Mouse (Mus musculus) right cerebral cortex, postnatal 25 days (tissue): ENCODE results near the gene Uvrag.

Source experiments
- DNase-seq: peaks from one replicate; pipeline ENCODE4 v3.0.0; 2022

Gene Uvrag

DNA sequence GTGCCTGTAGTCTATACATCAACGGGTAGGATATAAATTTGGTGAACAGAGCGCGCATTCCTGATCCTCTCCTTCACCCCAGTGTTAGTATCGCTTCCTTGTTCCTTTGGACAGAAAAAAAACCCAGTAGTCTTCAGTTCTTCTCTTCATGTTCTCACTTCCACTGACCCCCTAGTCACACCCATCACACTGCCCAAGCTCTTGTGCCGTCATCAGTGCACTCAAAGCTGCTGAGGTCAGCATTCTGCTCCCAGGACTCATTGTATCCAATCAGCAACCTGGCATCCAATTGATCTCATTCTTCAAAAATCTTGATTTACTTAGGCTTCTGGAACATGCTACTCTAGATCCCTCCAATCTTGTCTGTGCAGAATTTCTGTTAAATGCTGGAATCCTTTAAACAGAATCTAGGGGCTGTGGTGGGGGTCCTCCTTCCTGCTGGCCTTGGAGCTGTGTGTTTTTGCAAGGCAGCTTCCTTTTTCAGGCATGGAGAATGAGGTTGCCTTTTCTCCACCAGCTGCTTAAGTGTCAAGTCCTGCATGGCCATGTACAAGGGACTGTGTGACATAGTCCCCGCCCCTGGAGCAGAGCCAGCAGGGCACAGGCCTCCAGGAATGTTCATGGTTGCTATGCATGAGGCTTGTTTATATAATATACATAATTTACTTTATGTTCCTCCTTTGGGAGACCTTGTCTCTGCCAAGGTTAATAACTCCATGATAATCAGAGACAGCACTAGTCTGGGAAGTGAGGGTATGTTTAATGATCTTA lies 88.3 kb downstream of the Uvrag start:
- no peak for DNase-seq

DNA sequence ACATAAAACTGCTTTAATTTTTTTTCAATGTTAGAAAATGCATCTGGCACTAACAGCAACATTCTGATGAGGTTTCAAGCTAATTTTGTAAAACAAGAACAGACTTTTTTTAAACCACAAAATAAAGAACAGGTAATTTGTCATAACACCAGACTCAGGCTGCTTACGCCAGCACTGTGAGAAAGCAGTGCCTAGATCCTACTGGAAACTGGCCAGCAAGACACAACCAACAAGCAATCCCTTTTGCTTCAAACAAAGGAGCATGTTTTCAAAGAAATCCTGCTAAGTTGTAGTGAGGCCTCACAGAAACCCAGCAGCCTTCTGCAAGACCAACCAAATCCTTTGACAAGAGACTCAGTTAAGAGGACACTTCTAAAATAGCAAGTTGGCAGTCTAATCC lies 90.1 kb downstream of the Uvrag start:
- no peak for DNase-seq

DNA sequence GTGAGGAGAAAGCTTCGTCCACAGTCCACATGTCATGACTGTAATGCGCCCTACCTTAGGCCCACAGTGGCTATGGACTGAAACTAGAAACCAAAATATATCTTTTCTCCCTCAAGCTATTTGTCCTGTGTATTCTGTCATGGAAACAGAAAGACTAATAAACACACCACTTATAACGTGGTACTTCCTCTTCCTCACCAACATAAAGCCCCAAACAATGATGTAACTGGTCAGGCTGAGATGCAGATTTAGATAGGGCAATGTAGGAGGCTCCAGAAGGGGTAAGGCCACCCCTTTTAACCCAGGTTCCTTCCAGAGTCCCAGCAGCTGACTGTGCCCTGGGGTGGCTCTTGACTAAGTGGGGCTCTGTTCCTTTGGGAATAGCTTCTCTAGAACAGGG lies 91.0 kb downstream of the Uvrag start:
- no peak for DNase-seq

DNA sequence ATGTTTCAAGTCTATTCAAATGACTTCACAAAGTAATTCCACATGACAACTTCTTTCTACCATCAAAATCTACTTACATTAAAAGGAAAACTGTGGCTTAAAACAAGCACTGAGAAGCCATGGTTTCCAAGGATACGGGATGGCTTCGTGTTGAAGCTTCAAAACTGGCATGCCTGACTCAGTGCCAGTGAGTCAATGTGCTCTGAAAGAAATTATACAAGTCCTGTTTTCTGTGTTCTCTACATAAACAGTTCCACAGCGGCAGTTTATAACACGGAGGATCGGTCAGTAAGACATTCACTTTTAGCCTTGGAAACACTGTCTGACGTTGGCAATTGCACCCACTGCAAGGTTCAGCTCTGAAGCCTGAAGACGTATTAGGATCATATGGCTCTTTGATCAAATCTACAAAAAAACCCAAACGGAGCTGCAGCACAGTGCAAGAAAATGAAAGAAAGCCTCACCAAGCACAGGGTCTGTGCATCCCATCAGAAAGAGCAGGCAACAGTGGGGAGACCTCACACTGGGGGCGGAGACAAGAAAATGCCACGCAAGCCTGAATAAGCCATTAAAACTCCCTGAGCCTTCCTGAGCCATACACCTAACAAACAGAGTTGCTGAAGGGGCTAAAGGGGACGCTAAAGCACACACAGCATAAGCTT lies 94.3 kb downstream of the Uvrag start:
- DNase-seq = peak; percentile 26

DNA sequence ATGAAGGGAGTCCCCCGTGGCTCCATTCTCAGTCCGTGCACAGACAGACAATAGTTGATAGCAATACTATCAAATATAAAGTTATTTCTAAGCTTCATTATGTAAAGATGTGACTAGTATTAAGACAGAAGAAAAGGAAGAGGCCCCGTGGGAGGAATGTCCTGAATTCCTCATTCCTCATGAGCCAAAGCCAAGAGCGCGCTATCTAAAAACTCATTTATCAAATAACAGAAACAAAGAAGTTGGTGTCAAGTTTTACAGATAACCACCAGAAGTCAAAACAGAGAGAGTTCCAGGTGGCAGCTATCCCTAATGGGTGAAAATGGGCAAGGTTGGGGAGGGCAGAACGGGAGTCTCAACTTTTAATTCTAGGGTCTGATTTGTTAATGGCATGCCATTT lies 95.4 kb downstream of the Uvrag start:
- DNase-seq = no peak

DNA sequence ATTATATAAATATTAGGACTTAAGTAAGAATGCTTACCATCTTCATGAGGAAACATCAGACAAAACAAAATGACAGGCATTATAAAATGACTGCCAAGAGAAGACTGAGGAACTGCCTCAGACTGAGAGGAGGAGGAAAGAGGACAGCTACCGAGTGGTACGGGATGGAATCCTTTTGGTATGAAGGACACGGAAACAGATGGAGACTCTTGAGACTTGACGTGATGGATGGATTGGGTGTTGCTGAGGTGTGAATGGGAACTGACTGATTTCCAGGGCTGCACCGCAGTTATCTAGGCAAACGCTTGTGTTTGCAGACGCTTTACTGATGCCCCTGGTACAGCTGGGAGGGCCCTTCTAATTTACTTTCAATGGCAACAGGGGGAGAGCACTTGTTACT lies 97.0 kb downstream of the Uvrag start:
- DNase-seq = no peak

DNA sequence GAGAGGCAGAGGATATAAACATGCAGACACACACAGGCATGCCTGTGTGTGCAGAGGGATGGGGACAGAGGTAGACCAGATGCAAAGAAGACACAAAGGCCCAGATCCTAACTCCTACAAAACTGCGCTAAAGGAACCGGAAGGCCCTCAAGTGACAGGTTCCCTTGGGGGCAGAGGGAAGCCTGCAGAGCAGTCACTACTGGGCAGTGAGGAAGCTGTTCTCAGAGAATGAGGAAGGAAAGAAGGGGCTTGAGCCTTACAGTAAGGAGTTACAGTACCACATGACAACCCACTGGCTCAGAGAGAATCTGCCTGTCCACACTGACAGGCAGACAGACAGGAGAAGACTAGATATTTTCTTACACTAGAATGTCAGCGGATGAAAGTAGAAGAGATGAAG lies 97.6 kb downstream of the Uvrag start:
- DNase-seq = no peak

DNA sequence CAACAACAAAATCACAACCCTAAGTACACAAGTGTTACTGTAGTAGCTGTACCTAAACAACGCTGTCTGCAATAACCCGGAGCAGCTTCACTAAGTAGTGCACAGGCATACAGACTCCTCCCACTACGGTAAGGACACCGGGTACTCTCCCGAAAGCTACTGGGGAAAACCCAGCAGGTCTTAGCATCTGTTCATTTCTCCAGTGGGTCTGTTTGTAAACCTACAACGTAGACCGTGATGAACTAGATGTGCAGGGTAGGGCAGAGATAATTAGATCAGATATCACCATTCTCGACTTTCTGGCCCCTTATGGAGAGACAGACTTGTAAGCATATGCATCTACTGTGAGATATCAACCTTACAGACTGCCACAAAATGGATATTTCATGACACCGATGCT lies 99.1 kb downstream of the Uvrag start:
- no peak for DNase-seq

DNA sequence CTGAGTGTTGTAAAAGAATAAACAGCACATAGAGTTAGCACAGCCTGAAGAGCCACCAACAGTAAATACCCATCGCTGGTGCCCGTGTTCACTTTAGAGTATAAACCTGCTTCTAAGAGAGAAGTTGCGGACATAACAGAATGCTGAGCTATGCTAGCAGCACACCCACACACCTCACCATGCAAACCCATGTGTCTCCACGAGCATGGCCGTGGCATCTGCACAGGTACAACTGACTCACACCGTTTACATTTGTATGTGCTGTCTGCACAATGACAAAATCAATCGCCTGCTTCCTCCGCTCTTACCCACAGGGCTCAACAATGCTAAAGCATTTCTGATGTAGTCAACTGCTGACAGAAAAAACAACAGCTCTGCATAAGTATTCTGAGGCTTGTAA lies 101.0 kb downstream of the Uvrag start:
- peak; percentile 38 for DNase-seq

DNA sequence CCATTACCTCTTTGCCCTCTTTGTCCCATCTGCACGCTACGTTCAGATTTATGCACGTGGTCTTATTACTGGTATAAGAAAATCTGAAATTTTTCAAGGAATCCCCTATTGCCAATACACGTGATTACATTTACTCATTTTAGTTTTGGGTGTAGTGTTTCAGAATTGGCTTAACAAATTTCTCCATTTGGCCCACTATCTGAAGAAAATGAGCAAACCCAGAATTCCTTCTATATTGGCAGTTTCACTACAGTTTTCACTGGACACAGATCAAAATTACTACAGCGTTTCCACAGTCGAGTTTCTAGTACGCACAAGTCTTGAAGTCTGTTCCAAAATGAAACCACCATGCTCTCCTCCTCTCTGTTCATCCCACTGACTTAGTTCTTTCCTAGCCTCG lies 104.7 kb downstream of the Uvrag start:
- DNase-seq = no peak

DNA sequence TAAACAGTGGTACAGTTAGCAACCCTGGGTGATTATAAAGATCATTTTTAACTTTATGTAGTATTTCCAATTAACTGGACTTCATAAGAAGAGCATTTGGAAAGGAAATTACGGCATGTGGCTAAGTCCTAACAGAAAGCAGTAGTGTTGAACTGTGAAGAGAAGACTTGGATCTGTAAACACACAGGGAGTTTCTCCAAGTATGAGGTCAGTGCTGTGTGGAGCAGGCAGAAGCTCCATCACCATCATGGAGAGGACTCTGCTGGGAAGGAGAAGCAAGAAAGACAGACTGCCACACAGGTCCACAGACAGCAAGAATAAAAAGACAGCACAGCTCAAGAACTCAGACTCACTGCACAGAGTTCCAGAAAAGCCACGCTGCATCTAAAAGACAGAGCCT lies 106.0 kb downstream of the Uvrag start:
- no peak for DNase-seq

DNA sequence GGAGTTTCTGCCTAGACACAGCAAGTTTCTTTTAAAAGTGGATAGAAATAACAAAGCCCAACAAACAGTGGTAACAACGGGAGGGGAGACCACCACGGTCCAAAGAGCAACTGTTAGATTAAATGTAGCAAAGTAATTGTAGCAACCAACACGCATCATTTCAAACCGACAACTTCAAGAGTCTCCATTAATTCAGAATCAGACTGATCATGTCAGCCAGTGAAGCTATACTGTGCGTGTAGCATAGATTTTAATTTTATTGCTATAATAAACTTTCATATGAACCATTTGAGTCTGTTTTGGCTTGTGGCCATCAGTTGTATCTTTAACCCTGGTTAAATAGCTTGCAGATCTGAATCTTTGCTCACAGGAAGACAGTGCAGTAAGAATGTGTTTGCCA lies 107.1 kb downstream of the Uvrag start:
- DNase-seq = no peak

DNA sequence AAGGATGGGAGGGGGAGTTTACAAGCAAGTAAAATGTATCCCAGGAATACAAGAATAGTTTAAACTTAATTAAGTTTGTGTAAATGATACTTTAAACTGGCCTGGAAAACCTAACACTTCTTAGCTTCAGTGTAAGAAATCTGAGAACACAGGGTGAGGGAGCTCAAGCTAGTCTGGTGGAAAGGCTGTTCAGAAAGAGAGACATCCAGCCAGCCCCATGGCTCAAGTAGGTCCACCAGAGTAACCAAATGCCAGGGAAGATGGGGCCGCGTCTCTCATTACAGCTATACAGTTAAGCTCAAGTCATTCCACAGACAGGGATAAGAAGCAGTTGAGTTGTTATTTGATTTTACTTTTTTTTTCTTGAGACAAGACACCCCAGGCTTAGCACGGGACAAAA lies 107.6 kb downstream of the Uvrag start:
- no peak for DNase-seq

DNA sequence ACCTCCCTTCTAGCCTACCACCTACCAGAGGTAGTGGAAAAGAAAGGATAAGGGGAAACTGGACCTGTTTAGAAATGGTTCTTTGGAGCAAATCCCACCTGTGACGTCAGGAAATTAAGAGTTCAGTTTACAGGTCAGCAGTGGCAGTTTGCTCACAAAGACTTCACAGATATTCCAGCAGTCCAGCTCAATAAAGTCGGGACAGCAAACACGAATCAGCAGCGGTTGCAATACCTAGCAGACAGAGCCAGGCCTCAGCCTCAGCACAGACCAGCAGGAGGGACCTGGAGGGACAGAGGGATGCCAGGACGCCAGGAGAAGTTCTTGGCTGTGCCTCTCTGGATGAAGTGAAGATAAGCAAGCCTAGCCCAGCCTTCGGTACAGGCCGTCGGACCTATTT lies 108.9 kb downstream of the Uvrag start:
- no peak for DNase-seq

DNA sequence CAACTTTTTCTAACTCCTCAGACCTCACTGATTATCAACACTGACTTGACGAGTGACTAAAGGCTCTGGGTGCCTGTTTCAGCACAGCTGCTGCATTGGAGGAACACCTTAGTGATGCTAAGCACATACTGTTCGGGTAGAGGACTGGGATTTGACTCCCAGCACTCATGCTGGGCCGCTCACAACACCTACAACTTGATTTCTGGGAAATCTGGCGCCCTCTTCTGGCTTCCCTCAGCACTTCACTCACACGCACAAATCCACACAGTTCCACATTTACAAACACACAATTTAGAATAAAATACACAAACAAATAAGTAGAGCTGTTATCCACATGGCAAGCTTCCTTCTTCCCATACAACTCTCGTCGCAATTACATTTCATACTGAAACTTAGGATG lies 112.8 kb downstream of the Uvrag start:
- no peak for DNase-seq

DNA sequence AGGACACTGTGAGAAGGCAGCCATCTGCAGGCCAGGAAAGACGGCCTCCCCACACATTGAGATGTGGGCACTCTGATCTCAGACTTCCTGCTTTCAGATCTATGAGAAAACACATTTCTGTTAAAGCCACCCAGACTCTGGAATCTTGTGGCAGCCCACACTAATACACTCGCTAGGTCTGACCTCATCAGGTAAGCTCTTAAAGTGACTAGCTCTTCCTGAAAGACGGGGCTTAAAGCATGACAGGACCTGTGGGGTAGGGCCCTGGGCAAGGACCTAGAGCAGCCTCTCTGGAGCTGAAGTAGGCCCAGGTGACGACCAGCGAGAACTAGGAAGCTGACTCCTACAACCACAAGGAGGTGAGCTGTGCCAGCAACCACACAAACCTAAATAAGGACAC lies 113.8 kb downstream of the Uvrag start:
- DNase-seq = no peak

DNA sequence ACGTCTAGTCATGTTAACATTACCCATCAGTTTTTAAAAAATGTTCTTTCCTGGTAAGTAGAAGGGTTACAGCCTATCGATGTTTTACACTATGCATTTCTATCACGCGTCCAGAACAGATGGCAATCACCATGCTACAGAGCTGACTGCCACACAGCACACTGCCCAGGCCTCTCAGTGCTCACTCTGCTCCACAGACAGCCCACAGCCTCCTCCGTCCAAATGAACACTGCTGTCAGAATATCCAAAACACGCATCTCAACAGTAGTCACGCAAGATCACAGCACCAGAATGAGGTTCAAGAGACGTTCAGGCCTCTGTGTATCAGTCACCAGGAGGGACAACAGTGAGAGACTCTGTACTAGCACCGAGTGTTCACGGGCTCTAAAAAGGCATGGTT lies 115.0 kb downstream of the Uvrag start:
- no peak for DNase-seq

DNA sequence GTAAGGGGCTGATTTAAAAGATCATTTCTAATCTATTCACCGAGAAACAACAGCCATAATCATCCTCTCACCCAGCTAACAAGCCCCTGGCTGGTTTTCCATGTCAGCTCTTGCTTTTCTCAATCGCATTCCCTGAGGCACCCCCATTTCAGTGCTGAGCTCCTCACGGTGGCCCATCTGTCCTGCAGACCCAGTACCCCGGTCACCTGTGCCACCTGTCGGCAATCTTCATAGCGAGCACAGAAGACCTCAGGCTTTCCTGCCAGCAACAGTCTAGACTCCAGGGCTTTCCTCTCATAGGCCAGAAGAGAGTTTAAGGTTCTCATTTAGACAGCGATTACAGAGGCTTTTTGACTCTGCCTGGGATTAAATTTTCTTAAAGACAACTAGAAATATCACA lies 115.7 kb downstream of the Uvrag start:
- DNase-seq = no peak

DNA sequence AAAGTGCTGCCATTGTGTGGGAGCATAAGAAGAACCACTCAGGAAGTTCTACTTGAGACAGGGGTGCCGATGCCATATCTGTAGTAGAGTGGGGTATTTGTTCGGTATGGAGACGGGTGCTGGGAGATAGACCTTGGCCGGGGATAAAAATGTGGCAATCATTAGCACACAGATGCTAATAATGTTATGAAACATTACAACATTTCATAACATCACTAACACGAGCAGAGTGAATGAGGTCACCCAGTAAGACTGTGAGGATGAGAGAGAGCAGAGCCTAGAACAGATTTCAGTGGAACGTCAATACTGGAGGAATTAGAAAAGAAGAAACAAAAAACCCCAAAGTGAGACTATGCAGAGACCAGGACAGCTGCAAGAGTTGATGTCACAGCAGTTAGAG lies 116.2 kb downstream of the Uvrag start:
- no peak for DNase-seq

DNA sequence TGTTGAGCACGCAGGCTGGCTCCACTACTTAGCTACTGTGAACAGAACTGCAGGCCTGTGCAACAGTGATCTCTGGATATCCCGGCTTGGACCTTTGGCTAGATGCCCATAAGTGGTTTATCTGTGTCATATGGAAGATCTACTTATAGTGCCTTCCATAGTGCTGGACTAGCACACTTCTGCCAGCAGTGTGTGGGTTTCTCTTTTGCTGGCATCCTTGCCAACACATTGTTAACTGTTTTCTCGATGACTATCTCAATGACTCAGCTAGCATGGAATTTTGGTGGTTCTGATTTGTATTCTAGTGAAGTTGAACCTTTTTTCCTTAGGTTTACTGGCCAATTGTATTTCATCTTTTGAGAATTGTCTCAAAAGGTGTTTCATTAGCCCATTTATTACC lies 117.0 kb downstream of the Uvrag start:
- DNase-seq = peak; percentile 23

DNA sequence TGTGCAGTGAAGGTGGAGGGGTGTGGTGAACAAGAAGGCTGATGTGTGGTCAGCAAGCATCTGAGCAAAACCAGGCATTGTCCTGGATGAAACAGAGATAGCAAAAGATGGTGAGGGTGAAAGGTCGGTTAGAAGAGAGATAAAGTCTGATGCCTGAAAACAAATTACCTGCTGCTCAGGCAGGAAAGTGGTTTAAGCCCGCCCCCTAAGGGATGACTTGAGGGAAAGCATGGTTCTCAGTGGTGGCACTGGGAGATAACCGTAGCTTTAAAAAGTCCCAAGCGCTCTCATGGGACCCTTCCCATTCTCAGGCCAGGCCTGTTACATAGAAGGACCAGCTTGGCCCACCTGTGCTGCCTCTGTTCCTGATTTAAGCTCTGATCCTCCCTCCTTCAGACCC lies 119.7 kb downstream of the Uvrag start:
- no peak for DNase-seq

DNA sequence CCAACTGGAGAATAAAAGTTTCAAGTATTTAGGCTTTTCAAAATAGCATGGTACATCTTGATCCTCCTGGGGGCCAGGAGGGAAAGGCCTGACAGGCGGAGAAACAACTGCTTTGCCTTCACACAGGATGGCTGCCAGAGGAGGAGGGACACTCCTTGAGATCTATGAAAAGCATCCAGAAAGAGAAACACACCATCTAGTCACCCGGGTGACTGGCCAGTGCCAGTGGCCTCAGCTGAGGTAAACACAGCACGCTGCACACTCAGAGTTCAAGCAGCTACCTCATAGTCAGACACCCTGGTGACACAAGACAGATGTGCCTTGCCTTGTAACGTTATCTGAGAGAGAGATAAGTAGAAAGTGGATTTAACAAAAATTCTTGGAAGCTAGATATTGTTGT lies 120.6 kb downstream of the Uvrag start:
- no peak for DNase-seq

DNA sequence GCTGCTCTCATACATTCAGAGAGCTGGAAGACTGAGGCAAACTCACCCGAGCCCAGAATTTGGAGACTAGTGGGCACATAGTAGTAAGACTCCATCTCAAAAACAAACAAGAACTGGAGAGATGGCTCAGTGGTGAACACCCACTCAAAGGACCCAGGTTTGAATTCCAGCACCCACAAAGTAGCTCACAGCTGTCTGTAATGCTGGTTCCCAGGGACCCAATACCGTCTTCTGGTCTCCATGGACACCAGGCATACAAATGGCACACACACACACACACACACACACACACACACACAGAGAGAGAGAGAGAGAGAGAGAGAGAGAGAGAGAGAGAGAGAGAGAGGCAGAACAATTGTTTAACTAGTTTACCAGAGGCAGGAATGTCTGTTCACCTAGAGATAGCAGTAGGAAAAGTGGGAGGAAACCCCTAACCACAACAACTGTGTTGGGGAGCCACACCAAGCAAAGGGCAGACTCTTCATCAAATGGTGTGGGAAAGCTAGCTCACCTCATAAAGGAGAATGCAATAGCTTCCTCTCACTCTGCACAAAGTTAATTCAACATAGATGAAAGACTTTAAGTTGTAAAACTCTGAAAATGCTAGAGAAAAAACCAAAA lies 123.6 kb downstream of the Uvrag start:
- DNase-seq = no peak

DNA sequence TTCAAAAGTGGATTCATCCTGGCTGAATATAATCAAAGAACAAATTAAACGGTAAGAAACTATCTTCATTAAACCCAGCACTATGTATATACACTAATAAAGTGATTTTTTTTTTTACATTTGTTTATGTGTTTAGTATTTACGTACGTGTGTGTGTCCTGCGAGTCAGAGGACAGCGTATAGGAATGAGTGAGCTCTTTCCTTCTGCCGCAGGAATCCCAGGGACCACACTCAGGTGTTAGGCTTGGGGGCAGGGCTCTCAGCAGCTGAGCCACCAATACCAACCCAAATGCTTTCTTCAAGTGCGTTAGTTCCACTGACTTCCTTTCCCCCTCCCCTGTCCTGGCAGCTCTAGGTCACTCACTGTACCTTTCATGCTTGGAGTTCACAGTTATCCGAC lies 125.0 kb downstream of the Uvrag start:
- no peak for DNase-seq

DNA sequence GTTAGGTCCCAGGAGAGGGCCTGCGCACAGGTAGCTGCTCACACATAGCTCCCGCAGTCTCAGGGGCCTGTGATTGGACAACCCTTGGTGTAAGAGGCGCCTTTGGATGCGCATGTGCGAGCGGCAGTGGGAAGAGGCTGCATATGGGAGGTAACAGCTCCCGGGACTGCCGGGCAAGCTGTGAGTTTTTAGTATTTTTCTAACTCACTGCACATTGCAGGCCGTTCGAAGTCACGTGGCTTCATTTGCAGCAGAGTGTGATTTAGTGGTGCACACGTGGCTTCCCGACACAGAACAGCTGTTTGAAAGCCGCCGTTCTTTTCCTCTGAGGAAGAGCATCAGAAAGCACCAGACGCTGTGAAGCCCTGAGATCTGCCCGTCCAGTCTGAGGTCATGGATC lies 125.5 kb downstream of the Uvrag start:
- peak; percentile 40 for DNase-seq
